Mouse (Mus musculus) embryo, embryonic 10.5 days (tissue): ENCODE data around the gene Pcsk6.
"Not testable (repeated sequence)": the region's sequence is repeated elsewhere in the genome, so short reads cannot be mapped to it uniquely, and the experiment has no call there.

Experiments used
- DNase-seq: peaks from one replicate; pipeline ENCODE4 v3.0.0-alpha.2; 2015; ENCODE audit warnings: low spot score

Pcsk6 gene

DNA sequence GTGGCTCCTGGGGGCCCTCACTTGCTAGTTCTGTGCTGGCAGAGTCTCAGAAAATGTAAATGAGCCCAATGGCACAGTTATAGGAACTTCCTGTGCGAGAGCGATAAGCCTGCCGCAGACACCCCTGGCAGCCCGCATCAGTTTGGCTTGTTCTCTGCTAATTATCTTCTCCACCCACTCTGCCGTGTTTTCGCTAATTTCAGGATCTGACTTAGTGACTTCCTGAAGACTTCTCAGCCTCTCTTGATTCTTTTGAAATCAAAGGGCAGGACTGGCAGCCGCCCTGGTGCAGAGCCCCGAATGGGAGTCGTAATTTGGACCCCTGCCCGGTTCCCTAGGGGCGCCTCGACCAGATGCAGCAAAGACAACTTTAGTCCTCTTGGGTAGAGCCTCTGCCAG, 19.8 kb downstream of the Pcsk6 start:
- no peak for DNase-seq

GRCm38 (mm10) chr7:65884928-65885327, 23.4 kb downstream of the Pcsk6 start:
- DNase-seq, result no peak

GRCm38 (mm10) chr7:65885819-65886218, 24.3 kb downstream of the Pcsk6 start:
- DNase-seq, result no peak

GRCm38 (mm10) chr7:65891831-65892230, 30.3 kb downstream of the Pcsk6 start:
- no peak for DNase-seq

DNA sequence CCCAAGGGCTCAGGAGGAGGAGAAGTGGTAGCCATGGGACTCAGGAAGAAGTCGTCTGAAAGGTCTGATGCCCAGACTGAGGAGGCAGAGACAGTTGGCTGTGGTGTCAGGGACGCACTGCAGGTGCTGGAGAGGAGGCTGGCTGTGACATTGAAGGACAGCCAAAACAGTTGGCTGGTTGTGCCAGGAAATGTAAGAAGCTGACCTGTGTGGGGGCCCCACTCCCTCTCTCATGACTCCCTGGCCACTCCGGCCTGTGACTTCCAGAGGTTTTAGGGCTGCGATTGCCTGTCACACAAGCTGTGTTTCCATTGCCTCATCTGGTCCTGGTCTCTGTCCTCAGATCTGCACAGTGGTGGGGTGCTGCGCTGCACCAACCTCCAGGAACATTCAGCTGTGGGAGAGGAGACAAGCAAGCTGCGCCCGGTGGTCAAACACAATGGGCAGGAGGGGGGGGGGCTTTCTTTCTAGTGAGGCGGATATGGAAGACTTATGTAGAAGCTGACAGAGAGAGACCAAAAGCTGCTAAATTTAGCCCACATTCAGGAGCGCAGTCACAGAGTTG, 30.8 kb downstream of the Pcsk6 start:
- no peak for DNase-seq

- DNase-seq, result no peak
These were observed 32.0 kb downstream of the Pcsk6 start for GRCm38 (mm10) chr7:65893546-65893945.

DNA sequence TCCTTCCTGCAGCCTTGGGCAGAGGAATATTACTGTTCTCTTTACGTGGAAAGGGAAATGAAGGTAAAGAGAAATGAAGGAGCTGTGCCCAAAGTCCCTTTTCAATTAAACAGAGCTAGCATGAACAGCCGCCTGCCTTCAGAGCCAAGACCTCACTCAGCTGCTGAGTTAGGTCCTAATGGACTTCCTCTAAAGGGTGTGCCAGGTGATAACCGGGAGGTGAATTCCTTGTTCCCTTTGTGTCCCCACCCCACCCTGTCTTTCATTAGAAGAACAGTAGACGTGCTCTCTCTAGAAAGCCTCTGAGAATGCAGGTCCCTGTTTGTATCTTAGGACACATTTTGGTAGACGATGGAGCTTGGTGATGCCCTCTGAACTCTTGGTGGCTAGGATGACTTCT, 33.7 kb downstream of the Pcsk6 start:
- no peak for DNase-seq

GRCm38 (mm10) chr7:65901231-65901630, 39.7 kb downstream of the Pcsk6 start:
- DNase-seq, result no peak

DNA sequence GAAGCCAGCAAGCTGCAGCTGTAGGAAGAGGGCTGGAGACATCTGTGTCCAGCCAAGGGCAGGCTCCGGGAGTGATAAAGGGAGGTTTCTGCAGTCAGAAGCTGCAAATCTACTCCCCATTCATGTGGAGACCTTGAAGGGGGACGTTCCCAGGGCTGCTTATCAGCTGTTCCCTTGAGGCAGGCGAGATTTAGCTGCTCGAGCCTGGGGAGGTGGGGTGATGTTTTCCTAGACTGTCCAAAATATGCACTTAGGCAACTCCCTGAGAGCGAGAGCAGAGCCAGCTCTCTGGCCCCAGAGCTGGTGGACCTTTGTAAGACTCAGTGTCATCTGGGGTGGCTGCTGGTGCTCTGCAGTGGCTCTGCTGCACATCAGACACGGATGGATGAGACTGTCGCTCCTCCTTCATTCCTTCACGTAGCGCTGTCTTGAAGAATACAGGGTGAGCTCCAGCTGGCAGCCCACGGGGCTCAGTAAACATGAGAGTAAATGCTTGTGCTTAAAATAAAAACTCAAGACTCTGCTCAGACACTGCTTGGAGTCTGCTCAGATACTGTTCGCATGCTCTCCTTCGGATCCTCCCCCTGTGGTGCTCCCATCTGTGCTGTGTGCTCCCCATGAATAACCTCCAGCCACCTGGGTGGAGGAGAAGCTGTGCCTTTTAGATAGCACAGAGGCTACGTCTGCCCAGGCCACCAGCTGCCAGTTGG, 41.1 kb downstream of the Pcsk6 start:
- peak; percentile 12 for DNase-seq

DNA sequence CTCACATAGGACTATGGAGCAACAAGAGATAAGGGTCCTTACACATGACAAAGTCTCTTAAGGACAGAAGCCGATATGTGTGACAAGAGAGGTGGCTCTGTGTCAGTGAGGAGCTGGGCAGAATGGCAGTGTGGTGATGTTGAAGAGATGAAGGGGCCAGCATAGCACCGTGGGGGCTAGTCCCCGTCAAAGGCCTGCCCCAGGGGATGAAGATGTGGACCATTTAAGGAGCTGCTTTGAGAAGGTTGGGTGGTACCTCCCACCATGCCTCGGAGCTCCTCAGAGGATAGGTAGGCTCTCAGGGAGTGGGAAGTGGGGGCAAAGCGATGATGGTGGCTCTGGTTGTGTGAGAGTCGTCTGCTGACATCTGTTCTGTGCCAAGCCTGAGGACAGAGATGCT, 41.9 kb downstream of the Pcsk6 start:
- no peak for DNase-seq

GRCm38 (mm10) chr7:65906528-65907272, 45.2 kb downstream of the Pcsk6 start:
- DNase-seq, result no peak

DNA sequence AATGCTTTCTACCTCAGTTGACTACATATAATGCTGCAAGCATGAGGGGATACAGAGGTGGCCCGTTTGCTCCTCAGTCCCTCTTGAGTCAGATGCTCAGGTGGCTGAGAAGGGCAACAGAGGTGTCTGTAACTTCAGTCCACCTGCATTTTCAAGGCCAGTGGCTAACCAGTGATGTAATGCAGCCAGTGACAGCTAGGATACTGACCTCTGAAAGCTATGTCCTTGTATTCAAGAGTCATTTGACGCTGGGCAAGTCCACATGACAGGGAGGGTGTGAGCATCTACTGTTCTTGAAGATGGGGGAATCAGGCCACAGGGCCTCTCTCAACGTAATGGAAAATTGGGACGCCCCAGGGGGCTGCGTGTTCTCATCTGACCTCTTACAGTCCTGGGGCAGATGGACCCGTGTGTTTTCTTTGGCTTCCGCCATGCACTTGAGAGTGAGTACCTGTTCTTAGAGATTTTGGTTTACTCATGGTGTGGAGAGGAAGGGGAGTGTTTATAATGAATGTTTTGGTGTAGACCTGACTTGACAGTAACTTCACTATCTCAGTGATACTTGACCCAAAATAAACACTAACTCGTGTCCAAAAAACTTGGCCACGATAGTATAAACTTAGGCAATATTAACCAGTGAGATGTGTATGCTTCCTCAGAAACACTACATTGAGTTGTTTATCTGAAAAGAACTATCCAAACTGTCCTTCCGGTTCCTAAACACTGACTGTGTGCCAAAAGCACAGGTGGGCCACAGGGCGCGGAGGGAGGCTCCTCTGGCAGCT, 48.0 kb downstream of the Pcsk6 start:
- no peak for DNase-seq

DNA sequence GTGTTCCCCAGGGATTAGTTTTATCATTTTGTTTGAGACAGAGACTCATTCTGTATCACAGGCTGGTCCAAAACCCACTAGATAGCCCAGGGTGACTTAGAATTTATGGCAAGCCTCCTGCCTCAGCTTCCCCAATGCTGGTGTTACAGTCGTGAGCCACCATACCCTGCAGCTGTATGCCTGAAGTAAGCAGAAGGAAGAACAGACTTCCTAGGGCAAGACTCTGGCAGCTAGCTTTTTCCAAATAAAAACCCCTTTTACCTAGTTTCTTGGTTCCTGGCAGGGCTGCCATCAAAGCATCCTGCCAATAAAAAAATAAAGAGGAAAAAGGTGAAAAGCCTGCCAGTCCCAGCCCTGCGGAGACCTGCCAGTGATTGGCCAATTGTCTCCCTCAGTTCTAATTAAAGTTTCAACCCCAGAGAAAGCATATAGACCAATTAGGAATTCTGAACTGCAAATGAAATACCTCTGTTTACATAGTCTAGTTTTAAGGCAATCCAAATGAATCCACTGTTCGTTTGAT, 51.6 kb downstream of the Pcsk6 start:
- DNase-seq, result no peak

DNA sequence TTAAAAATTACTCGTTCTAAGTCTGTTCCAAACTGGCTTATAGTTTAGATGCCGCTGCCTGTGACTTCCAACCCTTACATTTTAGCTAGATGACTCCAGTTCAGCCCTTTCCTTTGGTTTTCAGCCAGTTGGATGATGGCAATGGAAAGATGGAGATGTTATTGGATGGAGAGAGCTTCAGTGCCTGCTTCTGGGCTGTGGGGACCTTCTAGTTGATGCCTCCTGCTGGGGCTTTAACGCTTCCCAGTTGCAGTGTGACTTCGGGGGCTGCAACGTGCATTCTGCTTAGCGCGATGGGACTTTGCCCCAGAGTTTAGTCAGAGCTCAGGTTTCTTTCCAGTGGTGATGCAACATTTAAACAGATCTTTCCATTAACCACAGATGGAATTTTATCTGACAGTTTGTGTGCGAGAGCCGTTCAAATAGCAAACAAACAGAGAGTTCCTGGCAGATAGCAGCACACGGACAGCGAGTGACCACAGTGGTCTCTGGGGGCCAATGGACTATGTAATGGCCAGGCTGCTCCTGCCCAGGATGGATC, 53.3 kb downstream of the Pcsk6 start:
- no peak for DNase-seq

GRCm38 (mm10) chr7:65915821-65916220, 54.3 kb downstream of the Pcsk6 start:
- DNase-seq, result no peak

DNA sequence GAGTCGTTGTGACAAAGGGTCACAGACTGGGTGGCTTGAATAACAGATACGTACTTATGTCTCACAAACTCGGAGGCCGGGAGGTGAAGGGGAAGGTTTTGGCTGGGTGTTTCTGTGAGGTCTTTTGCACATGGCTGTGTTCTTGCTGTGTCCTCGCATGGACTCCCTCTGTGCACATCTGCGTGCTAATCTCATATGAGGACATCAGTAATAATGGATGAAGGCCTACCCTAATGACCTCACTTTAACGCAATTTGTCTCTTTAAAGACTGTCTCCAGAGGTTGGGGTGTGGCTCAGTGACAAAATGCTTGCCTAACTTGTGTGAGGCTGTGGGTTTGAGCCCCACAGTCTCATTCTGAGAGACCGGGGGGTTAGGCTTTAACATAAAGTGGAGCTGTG, 55.0 kb downstream of the Pcsk6 start:
- DNase-seq, result no peak

DNA sequence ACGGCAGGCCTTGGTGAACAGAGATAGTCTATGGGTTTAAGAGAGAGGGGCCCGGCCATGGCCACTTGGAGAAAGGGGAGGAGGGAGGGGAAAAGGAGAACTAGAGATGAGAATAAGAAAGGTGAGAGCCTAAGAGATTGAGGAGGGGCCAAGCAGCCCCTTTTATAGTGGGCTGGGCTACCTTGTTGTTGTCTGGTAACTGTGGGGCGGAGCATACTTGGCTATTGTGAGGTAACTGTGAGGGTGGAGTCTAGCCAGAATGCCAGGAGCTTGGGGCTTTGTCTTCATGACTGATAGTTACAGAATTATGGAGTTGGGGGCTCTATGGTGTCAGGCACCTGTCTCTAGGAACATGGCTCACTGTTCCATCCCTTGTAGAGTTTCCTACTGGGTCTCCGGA, 56.9 kb downstream of the Pcsk6 start:
- no peak for DNase-seq

GRCm38 (mm10) chr7:65929398-65929797, 67.9 kb downstream of the Pcsk6 start:
- DNase-seq, result peak; percentile 54

- peak; percentile 59 for DNase-seq
These were observed 68.9 kb downstream of the Pcsk6 start for GRCm38 (mm10) chr7:65930478-65930877.

- not testable (repeated sequence) for DNase-seq
These were observed 72.9 kb downstream of the Pcsk6 start for GRCm38 (mm10) chr7:65934238-65934970.

DNA sequence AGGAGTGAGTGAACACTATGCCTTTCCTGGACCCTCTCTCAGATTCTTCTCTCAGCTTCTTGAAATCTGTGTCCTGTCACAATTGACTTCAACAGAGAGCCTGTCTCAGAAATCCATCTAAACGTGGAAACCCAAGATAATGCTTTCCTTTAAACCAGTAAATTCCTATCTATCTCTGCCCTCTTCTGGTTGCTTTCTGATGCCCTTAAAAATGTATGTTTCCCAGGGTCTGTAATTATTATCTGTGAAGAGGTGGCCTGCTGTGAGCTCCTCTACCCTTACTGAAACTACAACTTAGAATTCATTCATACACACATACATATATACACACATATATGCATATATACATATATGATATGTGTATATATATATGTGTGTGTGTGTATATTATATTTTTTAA, 73.7 kb downstream of the Pcsk6 start:
- DNase-seq, result no peak
